Comparison of ENCODE assay signal across 8 mouse cellular contexts in the genomic region with DNA sequence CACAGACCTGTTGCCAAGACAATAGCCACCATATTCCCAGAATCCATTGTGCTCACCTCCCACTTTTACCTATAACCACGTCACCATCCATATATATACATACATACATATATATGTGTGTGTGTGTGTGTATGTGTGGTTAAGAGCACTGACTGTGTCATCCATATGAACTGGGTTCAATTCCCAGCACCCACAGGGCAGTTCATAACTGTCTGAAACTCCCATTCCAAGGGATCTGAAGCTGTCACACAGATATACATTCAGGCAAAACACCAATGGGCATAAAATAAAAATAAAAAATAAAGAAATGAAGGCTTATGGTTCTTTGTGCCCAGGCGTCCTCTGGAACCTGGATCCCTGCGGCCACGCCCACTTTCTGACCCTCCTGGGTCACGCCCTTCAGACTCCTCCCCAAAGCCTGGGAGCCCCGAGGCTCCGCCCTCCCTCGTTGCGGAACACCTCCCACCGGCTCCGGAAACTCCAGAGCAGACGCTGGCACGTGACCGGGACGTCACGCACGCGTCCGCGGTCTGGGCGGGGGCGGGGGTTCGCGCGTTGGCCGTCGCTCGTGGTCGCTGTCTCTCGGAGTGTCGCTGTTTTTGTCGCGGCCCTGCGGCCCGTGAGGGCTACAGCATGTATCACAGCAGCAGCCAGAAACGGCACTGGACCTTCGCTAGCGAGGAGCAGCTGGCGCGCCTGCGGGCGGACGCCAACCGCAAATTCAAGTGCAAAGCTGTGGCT. TPM values are rescaled to one million over a fixed set of nuclear protein-coding genes. Genes with fewer than 3 reads are reported as not detected.
A peak's percentile ranks its signal among the peaks of the same experiment; 100 is the strongest.
DNase-seq lines count a peak whose midpoint lies in the region; ATAC-seq lines count a peak whose summit lies in the region.

TSS of gene Ccnh (plus strand) at position 506 of the 741 bp plus-strand sequence.

- peak; percentile 94 for ATAC-seq in megakaryocyte progenitor cell, adult 5-6 weeks (replicated peaks; ENCODE audit: poor library complexity)

- peak; percentile 95 for DNase-seq in adipocyte (ENCODE audit: low spot score)
- DNase-seq in embryo, embryonic 10 days (ENCODE audit: low spot score): peak; percentile 92
- DNase-seq in gastrocnemius, postnatal 10 days: peak; percentile 92
- DNase-seq in induced T-regulatory cell, adult 2 months (ENCODE audit: low read depth): peak; percentile 93
- DNase-seq in left cerebral cortex, adult 9 months (ENCODE audit: low spot score in 2 of 2): peak; percentile 81 to 93
- DNase-seq in right cerebral cortex, postnatal 14 days: peak; percentile 94
- peak; percentile 84 to 93 for DNase-seq in urinary bladder, postnatal 36 days (ENCODE audit: low spot score in 2 of 2)

RNA-seq across cellular contexts. Expression of gene Ccnh, which starts in this region (rescaled TPM):
- 10 to 100 TPM; 21.7 to 32.5 TPM for total RNA-seq in gastrocnemius, postnatal 10 days (2021)
- total RNA-seq in megakaryocyte progenitor cell, adult 5-6 weeks (2015): 96.0 and 97.2 TPM in 2 replicates
- total RNA-seq in megakaryocyte progenitor cell, adult 5-6 weeks (2017): 74.7 and 86.6 TPM in 2 replicates

Comparison
In these comparisons a context has a peak if more than half of its experiments do, and no peak if none do; other contexts are left out.
1. Peak in every context shown above with its lines: DNase-seq and ATAC-seq.